Mouse (Mus musculus) heart, embryonic 14.5 days (tissue): ENCODE data around the gene Vps8. TPM values are rescaled to one million over a fixed set of nuclear protein-coding genes. Genes with fewer than 3 reads are reported as not detected.

Experiments used
- ATAC-seq: fragments of 200-750 bp; cut with Nextera tagmentation; 2 replicates; pipeline ENCODE4 v1.8.0; 2017; ENCODE audit warnings: low read depth, moderate TSS enrichment; ENCODE audit not compliant: insufficient number of reproducible peaks, insufficient read depth, low FRiP score
- H3K27ac ChIP-seq, 2 experiments: fragments of 200-500 bp in 1 of 2; fragments of 300-500 bp in 1 of 2; sonication (generic) in 1 of 2; replicated peaks in 1 of 2; 2 replicates each; pipeline ENCODE4 v1.5.1; 2012 to 2014; ENCODE audit warnings: low read depth in 2 of 2, low read length in 2 of 2, control low read depth in 1 of 2, mild to moderate bottlenecking in 1 of 2, mixed read lengths in 1 of 2; ENCODE audit not compliant: control insufficient read depth in 1 of 2, insufficient read depth in 1 of 2
- H3K27me3 ChIP-seq: fragments of 300-500 bp; sonication (generic); 2 replicates; pipeline ENCODE4 v1.6.1; 2014; ENCODE audit warnings: mild to moderate bottlenecking, low read length, control low read depth; ENCODE audit not compliant: control insufficient read depth, insufficient read depth
- H3K36me3 ChIP-seq: fragments of 300-500 bp; sonication (generic); 2 replicates; pipeline ENCODE4 v1.6.1; 2014; ENCODE audit warnings: mild to moderate bottlenecking, control low read depth, low read length, mixed read lengths; ENCODE audit not compliant: control insufficient read depth, insufficient read depth
- H3K4me1 ChIP-seq, 2 experiments: fragments of 200-500 bp in 1 of 2; fragments of 300-500 bp in 1 of 2; sonication (generic) in 1 of 2; 2 replicates each; pipeline ENCODE4 v1.6.1; 2012 to 2014; ENCODE audit warnings: low read length in 2 of 2, control low read depth in 1 of 2, mixed read lengths in 1 of 2; ENCODE audit not compliant: control insufficient read depth in 2 of 2, insufficient read depth in 2 of 2
- H3K4me2 ChIP-seq: fragments of 300-500 bp; sonication (generic); 2 replicates; pipeline ENCODE4 v1.6.1; 2014; ENCODE audit warnings: mild to moderate bottlenecking, low read length
- H3K4me3 ChIP-seq, 2 experiments: fragments of 200-500 bp in 1 of 2; fragments of 300-500 bp in 1 of 2; sonication (generic) in 1 of 2; 2 replicates each; pipeline ENCODE4 v1.5.1; 2012 to 2014; ENCODE audit warnings: low read length in 2 of 2, mild to moderate bottlenecking in 2 of 2, control low read depth in 1 of 2, low read depth in 1 of 2, moderate library complexity in 1 of 2; ENCODE audit not compliant: control insufficient read depth in 1 of 2, insufficient read depth in 1 of 2
- H3K9ac ChIP-seq: fragments of 300-500 bp; sonication (generic); 2 replicates; pipeline ENCODE4 v1.6.1; 2014; ENCODE audit warnings: mild to moderate bottlenecking, low read length
- H3K9me3 ChIP-seq: fragments of 300-500 bp; sonication (generic); 2 replicates; pipeline ENCODE4 v1.6.1; 2016; ENCODE audit warnings: low read length, control low read depth; ENCODE audit not compliant: control insufficient read depth
- WGBS: fragments of 180-500 bp; shearing (Covaris S2); extraction: QIAGEN DNeasy Blood & Tissue Kit; methylation state at CpG from one replicate; pipeline ENCODE4 v1.1.7; 2014; 5-methylcytosine and 5-hydroxymethylcytosine counted together
- polyA plus RNA-seq: library from polyadenylated mRNA; unstranded; fragments of >200 nt; fragmentation: Nextera tagmentation; extraction: Ambion mirVana; gene quantifications from 2 replicates; pipeline ENCODE4 v1.2.1, GENCODE M21; 2014

The Vps8 gene
- polyA plus RNA-seq, result 24.9 and 27.7 TPM in 2 replicates

GRCm38 (mm10) chr16:21422645-21423545, at the start of gene Vps8:
TSS of gene Vps8 (plus strand) at chr16:21423118.
- H3K9ac ChIP-seq, result peak within 1 kb of the TSS; percentile 89
- ATAC-seq, result peak; percentile 96
- H3K4me3 ChIP-seq, result peak within 1 kb of the TSS; percentile 76 to 87
- peak within 1 kb of the TSS; percentile 93 for H3K4me2 ChIP-seq
- no peaks in the 10 kb centered on the region for H3K9me3 ChIP-seq
- WGBS, result under 1% methylated on average over 66 of the region's 71 CpGs
- peak within 1 kb of the TSS; percentile 72 to 79 for H3K27ac ChIP-seq
- no peaks in the 10 kb centered on the region for H3K27me3 ChIP-seq
- no peaks in the 10 kb centered on the region for H3K36me3 ChIP-seq
- H3K4me1 ChIP-seq, result peaks cover 0 to 15% of the 10 kb centered on the region in 2 experiments; a peak in 1 of 4 replicates

DNA sequence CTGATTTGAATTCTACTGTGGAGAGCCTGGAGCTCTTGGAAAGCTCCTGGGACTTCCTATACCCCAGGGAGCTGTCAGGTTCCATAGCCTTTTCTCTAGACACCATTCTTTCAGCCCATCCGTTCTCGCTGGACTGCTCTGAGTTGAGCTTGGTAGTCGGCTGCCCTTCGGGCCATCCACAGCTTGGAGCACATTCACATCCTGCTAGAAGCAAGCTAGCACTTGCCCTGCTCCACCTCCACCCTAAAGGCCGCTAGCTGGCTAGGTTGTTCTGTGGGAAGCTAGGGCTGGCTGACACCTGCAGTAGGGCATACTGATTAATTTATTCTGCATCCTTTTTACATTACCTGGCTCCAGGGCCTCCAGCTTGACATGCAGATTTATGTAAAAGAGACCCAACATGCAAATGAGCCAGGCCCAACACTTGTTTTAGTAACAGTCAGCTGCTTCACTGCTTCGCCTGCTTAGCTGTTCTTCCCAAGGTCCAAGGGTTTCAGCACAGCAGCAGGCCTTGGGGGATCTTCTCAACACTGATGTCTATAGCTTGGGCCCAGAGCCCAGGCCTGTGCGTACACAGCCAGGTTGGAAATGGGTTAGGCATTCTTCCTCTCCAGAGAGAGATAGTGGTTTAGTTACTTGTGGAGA, 49.5 kb upstream of the Vps8 start:
- 68% methylated on average over 7 of the region's 7 CpGs for WGBS
- no peaks in the 10 kb centered on the region for H3K27me3 ChIP-seq
- no peak for ATAC-seq
- peaks cover 11 to 29% of the 10 kb centered on the region in 2 experiments for H3K4me1 ChIP-seq
- no peak overlapping the region for H3K4me3 ChIP-seq
- H3K36me3 ChIP-seq, result no peaks in the 10 kb centered on the region
- H3K4me2 ChIP-seq, result no peak overlapping the region
- no peak overlapping the region for H3K9ac ChIP-seq
- H3K9me3 ChIP-seq, result no peaks in the 10 kb centered on the region
- H3K27ac ChIP-seq, result no peak overlapping the region

DNA sequence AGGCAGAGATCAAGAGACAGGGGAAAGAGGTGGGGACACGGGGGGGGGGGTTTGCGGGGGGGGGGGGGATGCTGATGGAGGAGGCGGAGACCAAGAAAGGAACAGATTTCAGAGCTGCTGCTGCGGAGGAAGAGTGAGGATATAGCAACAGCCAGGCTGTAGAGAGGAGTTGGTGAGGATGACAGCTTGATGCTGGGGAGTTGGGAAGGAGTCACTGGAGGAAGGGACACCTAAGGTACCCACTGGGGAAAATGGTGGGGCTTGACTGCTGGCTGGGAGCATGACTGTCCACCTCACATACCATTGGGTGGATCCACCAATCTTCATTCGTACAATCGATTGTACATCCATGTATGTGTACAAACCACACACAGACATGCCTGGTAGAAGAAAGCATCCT, 48.9 kb upstream of the Vps8 start:
- 89% methylated on average over 4 of the region's 6 CpGs for WGBS
- Histone ChIP-seq H3K36me3 (no peaks in the 10 kb centered on the region), H3K27ac (no peak overlapping the region), H3K27me3 (no peaks in the 10 kb centered on the region), H3K4me1 (peaks cover 11 to 29% of the 10 kb centered on the region in 2 experiments), H3K9me3 (no peaks in the 10 kb centered on the region), H3K4me2 (no peak overlapping the region), H3K4me3 (no peak overlapping the region), H3K9ac (no peak overlapping the region)
- no peak for ATAC-seq

DNA sequence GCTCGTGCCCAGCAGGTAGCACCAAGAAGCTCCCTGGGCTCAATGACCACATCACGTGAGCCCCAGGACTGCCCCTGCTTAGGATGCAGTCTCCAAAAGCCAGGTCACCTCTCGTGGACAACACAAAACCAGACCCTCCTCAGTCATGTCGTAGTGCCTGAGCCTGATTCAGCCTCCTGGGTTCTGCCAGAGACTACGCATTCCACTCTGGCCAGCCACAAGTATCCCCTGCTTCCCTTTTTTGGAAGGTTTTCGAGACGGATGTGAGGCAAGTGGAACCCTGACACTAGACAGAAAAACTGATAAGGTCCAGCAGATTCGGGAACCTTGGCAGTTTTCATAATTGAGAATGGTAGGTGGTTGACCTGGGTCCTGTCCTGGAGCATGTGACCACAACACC, 47.8 kb upstream of the Vps8 start:
- Histone ChIP-seq H3K4me2 (no peak overlapping the region), H3K27me3 (no peaks in the 10 kb centered on the region), H3K36me3 (no peaks in the 10 kb centered on the region), H3K9me3 (no peaks in the 10 kb centered on the region), H3K9ac (no peak overlapping the region), H3K27ac (no peak overlapping the region), H3K4me1 (peaks cover 5 to 20% of the 10 kb centered on the region in 2 experiments), H3K4me3 (no peak overlapping the region)
- 72% methylated on average over 8 of the region's 8 CpGs for WGBS
- ATAC-seq, result no peak

GRCm38 (mm10) chr16:21376316-21376715, 46.6 kb upstream of the Vps8 start:
- H3K4me1 ChIP-seq, result peaks cover 0 to 14% of the 10 kb centered on the region in 2 experiments; a peak in 2 of 4 replicates
- WGBS, result 76% methylated on average over 8 of the region's 8 CpGs
- no peaks in the 10 kb centered on the region for H3K36me3 ChIP-seq
- ATAC-seq, result no peak
- H3K27me3 ChIP-seq, result no peaks in the 10 kb centered on the region
- H3K27ac ChIP-seq, result no peak overlapping the region
- no peaks in the 10 kb centered on the region for H3K9me3 ChIP-seq
- H3K4me2 ChIP-seq, result no peak overlapping the region
- H3K9ac ChIP-seq, result no peak overlapping the region
- no peak overlapping the region for H3K4me3 ChIP-seq

GRCm38 (mm10) chr16:21376949-21377604, 45.8 kb upstream of the Vps8 start:
- peak overlapping the region; percentile 9 to 41; a peak in 2 of 4 replicates for H3K27ac ChIP-seq
- H3K4me2 ChIP-seq, result no peak overlapping the region
- H3K36me3 ChIP-seq, result no peaks in the 10 kb centered on the region
- H3K9me3 ChIP-seq, result no peaks in the 10 kb centered on the region
- peaks cover 0 to 15% of the 10 kb centered on the region in 2 experiments; a peak in 2 of 4 replicates for H3K4me1 ChIP-seq
- ATAC-seq, result no peak
- no peaks in the 10 kb centered on the region for H3K27me3 ChIP-seq
- WGBS, result 55% methylated on average over 7 of the region's 7 CpGs
- H3K4me3 ChIP-seq, result no peak overlapping the region
- H3K9ac ChIP-seq, result no peak overlapping the region

- Histone ChIP-seq H3K9ac (no peak overlapping the region), H3K9me3 (no peaks in the 10 kb centered on the region), H3K4me3 (no peak overlapping the region), H3K4me2 (no peak overlapping the region), H3K27ac (peak overlapping the region; percentile 9 to 41; a peak in 2 of 4 replicates), H3K27me3 (no peaks in the 10 kb centered on the region), H3K36me3 (no peaks in the 10 kb centered on the region), H3K4me1 (peaks cover 0 to 20% of the 10 kb centered on the region in 2 experiments; a peak in 2 of 4 replicates)
- ATAC-seq, result no peak
- 67% methylated on average over 4 of the region's 4 CpGs for WGBS
Observed at GRCm38 (mm10) chr16:21377605-21377968, 45.3 kb upstream of the Vps8 start.
